Mouse (Mus musculus) kidney, adult 8-10 months (tissue): ENCODE results near the gene Bpifb9b.
"Not testable (repeated sequence)": the region's sequence is repeated elsewhere in the genome, so short reads cannot be mapped to it uniquely, and the experiment has no call there.

Source experiments
- DNase-seq, 2 experiments: peaks; one replicate each; pipeline ENCODE4 v3.0.0; 2022

The Bpifb9b gene

GRCm38 (mm10) chr2:154306927-154307326 is at the start of gene Bpifb9b:
Bpifb9b (plus strand) TSS chr2:154307227.
- DNase-seq = not testable (repeated sequence)

GRCm38 (mm10) chr2:154257554-154257953 is 49.5 kb upstream of the Bpifb9b start, which contains the start of gene Bpifb9a:
Bpifb9a (plus strand) TSS chr2:154257854.
- DNase-seq = not testable (repeated sequence)

- not testable (repeated sequence) for DNase-seq
Observed at GRCm38 (mm10) chr2:154264397-154264796, 42.6 kb upstream of the Bpifb9b start.

GRCm38 (mm10) chr2:154291866-154292265 is 15.2 kb upstream of the Bpifb9b start:
- DNase-seq = not testable (repeated sequence)

GRCm38 (mm10) chr2:154292833-154293232 is 14.2 kb upstream of the Bpifb9b start:
- DNase-seq = no peak

GRCm38 (mm10) chr2:154294746-154295145 is 12.3 kb upstream of the Bpifb9b start:
- peak; percentile 9 to 56 for DNase-seq

- peak; percentile 35 to 59 for DNase-seq
Observed at GRCm38 (mm10) chr2:154300496-154300895, 6.5 kb upstream of the Bpifb9b start.

GRCm38 (mm10) chr2:154301763-154302162 is 5.3 kb upstream of the Bpifb9b start:
- no peak for DNase-seq

GRCm38 (mm10) chr2:154304604-154305003 is 2.4 kb upstream of the Bpifb9b start:
- not testable (repeated sequence) for DNase-seq

- DNase-seq = not testable (repeated sequence)
Observed at GRCm38 (mm10) chr2:154313771-154314170, 6.7 kb downstream of the Bpifb9b start.

GRCm38 (mm10) chr2:154326852-154327251 is 19.8 kb downstream of the Bpifb9b start:
- no peak for DNase-seq

- DNase-seq = no peak
Observed at GRCm38 (mm10) chr2:154335572-154335971, 28.5 kb downstream of the Bpifb9b start.

- no peak for DNase-seq
Observed at GRCm38 (mm10) chr2:154338161-154338560, 31.1 kb downstream of the Bpifb9b start.

GRCm38 (mm10) chr2:154339356-154339755 is 32.3 kb downstream of the Bpifb9b start:
- no peak for DNase-seq

GRCm38 (mm10) chr2:154348152-154348551 is 41.1 kb downstream of the Bpifb9b start:
- DNase-seq = no peak

GRCm38 (mm10) chr2:154354000-154354425 is 47.0 kb downstream of the Bpifb9b start:
- not testable (repeated sequence) for DNase-seq

GRCm38 (mm10) chr2:154367510-154367909 is 60.5 kb downstream of the Bpifb9b start:
- no peak for DNase-seq
